Mouse (Mus musculus) spleen, adult 2 months (tissue): ENCODE data around the gene Fam129c. TPM values are rescaled to one million over a fixed set of nuclear protein-coding genes. Genes with fewer than 3 reads are reported as not detected.

ENCODE experiments used
- DNase-seq, 2 experiments: peaks; one replicate each; pipeline versions ENCODE4 v3.0.0 to v3.0.0-alpha.2; 2012 to 2021; ENCODE audit warnings: low spot score in 2 of 2, low read depth in 1 of 2
- H3K27ac ChIP-seq: fragments of 200-500 bp; 2 replicates; pipeline ENCODE4 v1.5.1; 2012; ENCODE audit warnings: low read length, inconsistent platforms; ENCODE audit not compliant: insufficient read depth
- H3K27me3 ChIP-seq: fragments of 200-500 bp; 2 replicates; pipeline ENCODE4 v1.6.1; 2012; ENCODE audit warnings: mild to moderate bottlenecking, moderate library complexity, low read length, inconsistent platforms; ENCODE audit not compliant: control insufficient read depth, insufficient read depth
- H3K36me3 ChIP-seq: fragments of 200-500 bp; 2 replicates; pipeline ENCODE4 v1.6.1; 2012; ENCODE audit warnings: mild to moderate bottlenecking, low read length, inconsistent platforms; ENCODE audit not compliant: control insufficient read depth, insufficient read depth
- H3K4me1 ChIP-seq: fragments of 200-500 bp; 2 replicates; pipeline ENCODE4 v1.6.1; 2011; ENCODE audit warnings: inconsistent platforms; ENCODE audit not compliant: control insufficient read depth, insufficient read depth, insufficient read length
- H3K4me3 ChIP-seq: fragments of 200-500 bp; 2 replicates; pipeline ENCODE4 v1.5.1; 2011; ENCODE audit warnings: mild to moderate bottlenecking, inconsistent platforms; ENCODE audit not compliant: insufficient read depth, insufficient read length; ENCODE audit errors: extremely low read depth
- CTCF ChIP-seq: fragments of 200-500 bp; IDR thresholded peaks from 2 replicates; pipeline ENCODE4 v1.5.1; 2011; ENCODE audit warnings: mild to moderate bottlenecking, inconsistent platforms; ENCODE audit not compliant: insufficient read depth, insufficient read length, insufficient replicate concordance; ENCODE audit errors: extremely low read depth
- POLR2A ChIP-seq: fragments of 200-500 bp; IDR thresholded peaks from 2 replicates; pipeline ENCODE4 v1.6.1; 2011; ENCODE audit warnings: low read depth, low read length, inconsistent platforms
- WGBS: fragments of 180-500 bp; shearing (Covaris S2); methylation state at CpG from one replicate; pipeline ENCODE4 v1.1.7; 2018; 5-methylcytosine and 5-hydroxymethylcytosine counted together
- polyA plus RNA-seq: library from polyadenylated mRNA; depleted of rRNA; stranded (reverse); fragments of >200 nt; gene quantifications from 2 replicates; pipeline ENCODE4 v1.2.3, GENCODE M21; 2012; rRNA removed

Fam129c gene
- polyA plus RNA-seq, 1 experiment = 115 TPM

DNA sequence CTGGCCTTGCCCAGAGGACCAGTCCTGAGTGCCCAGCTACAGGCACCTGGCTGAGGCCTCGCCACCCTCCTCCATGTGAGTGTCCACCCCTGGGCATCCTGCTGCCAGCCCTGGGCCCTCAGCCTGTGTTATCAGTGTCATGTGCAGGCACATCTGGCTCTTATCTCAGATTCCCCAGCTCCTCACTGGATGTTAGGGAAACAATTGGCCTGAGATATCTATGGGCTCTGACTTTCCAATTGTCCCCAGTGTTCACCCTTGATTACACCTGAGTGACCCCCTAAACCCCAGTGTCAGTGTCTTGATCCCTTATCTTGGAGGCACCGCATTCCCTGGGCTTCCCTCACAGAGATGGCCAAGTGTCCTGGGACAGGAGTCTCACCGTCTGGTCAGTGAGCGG lies 41.9 kb downstream of the Fam129c start:
- Histone ChIP-seq H3K36me3 (no peaks in the 10 kb centered on the region), H3K27ac (no peak overlapping the region), H3K4me3 (no peak overlapping the region), H3K27me3 (no peaks in the 10 kb centered on the region), H3K4me1 (peaks cover 4% of the 10 kb centered on the region; the same call in 1 of the 2 replicates)
- 91% methylated on average over 4 of the region's 4 CpGs for WGBS
- no peak for DNase-seq
- TF ChIP-seq CTCF (no peak), POLR2A (no peak)

DNA sequence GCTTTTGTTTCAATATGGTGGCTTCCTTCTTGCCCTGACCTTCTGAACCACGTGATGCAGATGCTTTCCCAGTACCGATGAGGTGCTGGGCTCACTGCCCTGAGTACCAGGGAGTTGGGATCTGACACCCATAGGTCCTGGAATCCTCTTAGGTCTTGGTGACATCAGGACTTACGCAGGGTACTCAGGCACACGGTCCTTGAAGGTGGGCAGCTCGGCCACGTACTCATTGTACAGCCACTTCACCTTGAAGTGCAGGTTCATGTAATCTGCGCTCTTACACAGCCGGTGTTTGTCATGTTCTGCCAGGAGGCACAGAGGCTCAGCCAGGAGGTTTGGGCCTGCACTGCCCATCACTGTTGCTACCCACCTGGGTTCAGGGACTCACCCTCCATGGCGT lies 48.1 kb downstream of the Fam129c start:
- Histone ChIP-seq H3K36me3 (no peaks in the 10 kb centered on the region), H3K4me3 (no peak overlapping the region), H3K27ac (no peak overlapping the region), H3K27me3 (no peaks in the 10 kb centered on the region), H3K4me1 (no peaks in the 10 kb centered on the region)
- TF ChIP-seq CTCF (no peak), POLR2A (no peak)
- 83% methylated on average over 9 of the region's 9 CpGs for WGBS
- no peak for DNase-seq

DNA sequence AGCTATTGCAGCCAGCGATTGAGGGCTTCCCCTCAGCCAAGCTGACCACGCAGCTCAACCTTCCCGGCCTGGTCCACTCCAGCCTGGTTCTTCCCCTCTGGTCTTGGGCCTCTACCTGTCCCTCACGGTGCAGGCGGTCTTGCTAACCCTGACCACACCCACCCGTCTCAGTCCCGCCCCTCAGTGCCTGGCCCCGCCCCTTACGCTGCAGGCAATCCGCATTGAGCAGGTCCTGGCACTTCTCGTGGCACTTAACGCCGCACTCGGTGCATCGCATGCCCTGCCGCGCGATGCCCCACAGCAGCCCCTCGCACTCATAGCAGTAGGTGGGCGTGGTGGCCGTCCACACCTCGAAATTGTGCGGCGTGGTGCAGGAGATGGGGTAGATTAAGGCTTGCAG lies 57.2 kb downstream of the Fam129c start:
- peaks cover 2% of the 10 kb centered on the region; the same call in 1 of the 2 replicates for H3K4me1 ChIP-seq

More for the DNA sequence above, 57.2 kb downstream of the Fam129c start:
- Histone ChIP-seq H3K36me3 (no peaks in the 10 kb centered on the region), H3K4me3 (no peak overlapping the region), H3K27me3 (no peaks in the 10 kb centered on the region), H3K27ac (no peak overlapping the region)
- no peak for DNase-seq
- 6% methylated on average over 24 of the region's 24 CpGs for WGBS
- TF ChIP-seq CTCF (no peak), POLR2A (no peak)

Other genes starting within 250 kb of the Fam129c start
- gene Use1, start 230.8 kb upstream of the Fam129c start, polyA plus RNA-seq = 104 and 113 TPM in 2 replicates
- gene Ocel1, start 226.3 kb upstream of the Fam129c start, polyA plus RNA-seq = 16.8 and 20.6 TPM in 2 replicates
- 59.4 and 88.0 TPM in 2 replicates for gene Nr2f6, start 215.7 kb upstream of the Fam129c start, polyA plus RNA-seq
- 14.7 and 18.4 TPM in 2 replicates for gene Ushbp1, start 201.8 kb upstream of the Fam129c start, polyA plus RNA-seq
- gene Babam1, start 200.8 kb upstream of the Fam129c start, polyA plus RNA-seq = 104 and 128 TPM in 2 replicates
- gene Ankle1, start 191.6 kb upstream of the Fam129c start, polyA plus RNA-seq = 15.0 and 19.4 TPM in 2 replicates
- gene Abhd8, start 134.0 kb upstream of the Fam129c start, polyA plus RNA-seq = 55.1 and 75.0 TPM in 2 replicates
- 46.4 and 69.8 TPM in 2 replicates for gene Mrpl34, start 132.7 kb upstream of the Fam129c start, polyA plus RNA-seq
- 67.8 and 83.4 TPM in 2 replicates for gene Dda1, start 128.4 kb upstream of the Fam129c start, polyA plus RNA-seq
- gene Ano8, start 111.7 kb upstream of the Fam129c start, polyA plus RNA-seq = 15.1 and 20.2 TPM in 2 replicates
- gene Gtpbp3, start 109.5 kb upstream of the Fam129c start, polyA plus RNA-seq = 26.3 and 33.3 TPM in 2 replicates
- gene Plvap, start 85.9 kb upstream of the Fam129c start, polyA plus RNA-seq = 383 and 496 TPM in 2 replicates
- 0.08 and 0.11 TPM in 2 replicates for gene Ccdc194, start 71.9 kb upstream of the Fam129c start, polyA plus RNA-seq
- 371 and 457 TPM in 2 replicates for gene Bst2, start 60.2 kb upstream of the Fam129c start, polyA plus RNA-seq
- 89.9 and 119 TPM in 2 replicates for gene Mvb12a, start 54.7 kb upstream of the Fam129c start, polyA plus RNA-seq
- gene Tmem221, start 38.8 kb upstream of the Fam129c start, polyA plus RNA-seq = 8.5 and 8.9 TPM in 2 replicates
- not detected in 2 replicates for gene Nxnl1, start 31.0 kb upstream of the Fam129c start, polyA plus RNA-seq
- gene Slc27a1, start 28.8 kb upstream of the Fam129c start, polyA plus RNA-seq = 38.2 and 47.0 TPM in 2 replicates
- gene Pgls, start 5.5 kb upstream of the Fam129c start, polyA plus RNA-seq = 171 and 224 TPM in 2 replicates
- gene Colgalt1, start 13.3 kb downstream of the Fam129c start, polyA plus RNA-seq = 159 and 216 TPM in 2 replicates
- 0.47 and 0.54 TPM in 2 replicates for gene Unc13a, start 74.1 kb downstream of the Fam129c start, polyA plus RNA-seq
- 62.6 and 81.5 TPM in 2 replicates for gene Jak3, start 78.6 kb downstream of the Fam129c start, polyA plus RNA-seq
- 52.4 and 70.9 TPM in 2 replicates for gene Insl3, start 91.6 kb downstream of the Fam129c start, polyA plus RNA-seq
- gene B3gnt3, start 104.1 kb downstream of the Fam129c start, polyA plus RNA-seq = 5.2 and 5.6 TPM in 2 replicates
- gene Fcho1, start 128.1 kb downstream of the Fam129c start, polyA plus RNA-seq = 247 and 301 TPM in 2 replicates